Mouse (Mus musculus): ENCODE measurements around the gene Pde11a.

The Pde11a gene

DNA sequence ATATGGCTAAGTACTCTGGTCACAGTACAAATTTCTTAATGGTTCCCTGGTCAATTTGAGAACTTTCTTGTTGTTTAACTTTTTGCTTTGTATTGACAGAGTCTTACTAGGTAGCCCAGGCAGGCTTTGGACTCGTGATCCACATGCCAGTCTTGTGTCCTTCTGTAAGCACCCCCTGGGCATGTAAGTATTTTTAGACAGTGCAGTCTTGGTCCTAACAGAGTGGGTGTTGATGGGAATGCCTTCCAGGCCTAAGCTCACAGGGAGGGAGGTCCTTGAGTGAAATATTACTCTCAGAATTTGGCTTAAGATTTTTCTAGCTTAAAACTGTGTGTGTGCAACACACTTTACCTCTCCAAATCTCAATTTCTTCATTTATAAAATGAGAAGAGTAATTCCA, 153.4 kb downstream of the Pde11a start:
- DNase-seq (ENCODE audit: inconsistent ontology term): no peak

DNA sequence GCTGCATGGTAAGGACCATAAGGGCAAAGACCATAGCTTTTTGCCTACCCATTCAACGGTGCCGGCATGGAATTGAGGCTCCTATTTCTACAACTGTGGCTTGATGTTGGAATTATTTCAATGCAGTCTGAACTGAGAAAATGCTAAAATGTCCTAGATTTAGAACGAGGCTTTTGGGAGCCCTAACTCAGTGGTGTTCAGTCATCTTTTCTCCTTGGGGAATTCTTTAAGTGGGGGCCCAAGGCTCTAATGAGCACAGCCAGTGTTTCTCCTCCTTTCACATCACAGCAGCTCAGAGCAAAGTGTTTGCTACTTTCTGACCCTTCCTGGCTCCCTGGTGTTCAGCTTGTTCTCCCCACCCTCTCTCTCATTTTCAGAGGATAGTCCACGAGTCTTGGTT, 175.8 kb downstream of the Pde11a start:
- no peak for DNase-seq (ENCODE audit: inconsistent ontology term)

DNA sequence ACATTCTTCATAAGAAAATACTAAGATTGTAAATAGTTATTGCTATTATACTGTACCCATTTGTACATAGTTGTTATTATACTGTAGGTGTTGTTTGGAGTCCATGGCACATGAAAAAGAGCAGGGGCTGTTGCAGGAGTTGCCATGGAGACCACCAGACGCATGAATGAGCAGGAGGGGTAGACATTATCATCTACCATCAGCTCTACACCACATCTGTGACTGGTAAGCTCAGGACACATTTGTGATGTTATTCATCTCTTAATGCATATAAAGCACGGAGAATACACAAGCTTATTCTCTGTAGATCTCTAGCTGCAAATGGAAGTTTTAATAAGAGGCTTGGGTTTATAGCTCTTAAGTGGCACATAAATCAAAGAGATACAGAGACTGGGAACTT, 179.6 kb downstream of the Pde11a start:
- DNase-seq (ENCODE audit: inconsistent ontology term): no peak

DNA sequence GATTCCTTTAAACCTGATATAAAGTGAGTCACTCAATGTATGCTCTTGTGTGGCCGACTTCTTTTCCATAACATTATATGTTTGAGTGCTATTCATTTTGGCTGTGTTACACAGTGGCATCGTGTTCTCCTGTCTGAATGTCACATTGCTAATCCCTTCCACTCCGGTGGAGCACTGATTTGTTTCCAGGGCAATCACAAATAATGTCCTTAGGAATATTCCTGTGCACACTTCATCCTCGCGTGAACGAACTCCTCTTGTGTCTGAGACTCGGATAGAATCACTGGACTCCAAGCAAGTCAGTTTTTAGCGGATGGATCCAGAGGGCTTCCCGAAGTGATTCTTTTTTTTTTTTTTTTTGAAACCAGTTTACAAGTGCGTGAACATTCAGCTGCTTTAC, 197.4 kb downstream of the Pde11a start:
- DNase-seq (ENCODE audit: inconsistent ontology term): peak; percentile 19

DNA sequence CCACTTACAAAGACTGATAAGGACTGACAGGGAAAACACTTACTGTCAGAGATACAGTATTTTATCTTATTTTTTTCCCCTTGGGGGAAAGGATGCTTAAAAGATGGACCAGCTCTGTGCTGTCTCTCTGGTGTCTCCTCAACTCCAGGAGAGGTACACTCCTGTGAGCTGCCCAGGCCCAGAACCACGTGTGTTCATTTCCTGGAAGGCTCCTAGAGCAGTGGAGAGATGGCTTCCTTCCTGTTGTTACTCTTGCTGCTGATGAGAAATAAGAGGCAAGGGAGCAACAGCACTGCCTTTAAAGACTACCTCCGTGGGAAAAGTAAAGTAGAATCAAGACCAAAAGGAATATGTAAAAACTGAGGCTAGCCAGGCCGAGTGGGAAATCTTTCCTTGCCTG, 205.6 kb downstream of the Pde11a start:
- DNase-seq (ENCODE audit: inconsistent ontology term): no peak

DNA sequence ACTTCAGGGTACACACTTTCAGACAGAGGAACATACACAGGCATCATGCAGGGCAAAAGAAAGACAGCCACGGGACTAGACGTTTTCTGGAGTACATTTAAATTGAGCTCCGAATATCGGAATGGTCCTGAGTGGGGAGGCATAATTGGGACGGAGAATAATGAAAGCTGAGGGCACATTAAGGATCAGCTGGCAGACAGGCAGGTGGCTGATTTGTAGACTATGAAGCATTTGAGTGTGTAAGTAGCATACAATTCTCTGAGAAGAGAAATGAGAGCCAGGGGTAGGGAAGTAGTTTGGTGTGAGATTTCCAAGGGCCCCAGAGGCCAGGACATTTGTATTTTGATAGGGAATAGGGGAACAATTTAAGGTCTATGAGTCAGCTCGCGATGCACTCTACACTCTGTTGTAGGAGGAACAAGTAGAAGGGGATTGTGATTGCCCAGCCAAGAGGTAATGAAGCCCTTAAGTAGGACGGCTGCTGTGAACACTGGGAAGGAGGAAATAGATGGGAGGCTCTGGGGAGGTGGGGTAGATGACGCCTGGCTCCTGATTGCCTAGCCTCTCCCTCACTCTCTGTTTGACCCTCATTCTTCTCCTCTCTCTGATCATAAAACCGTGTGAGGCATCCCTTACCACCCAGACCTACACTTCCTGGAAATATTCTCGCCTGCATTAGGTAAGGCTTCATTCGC, 208.5 kb downstream of the Pde11a start:
- DNase-seq (ENCODE audit: inconsistent ontology term): no peak

DNA sequence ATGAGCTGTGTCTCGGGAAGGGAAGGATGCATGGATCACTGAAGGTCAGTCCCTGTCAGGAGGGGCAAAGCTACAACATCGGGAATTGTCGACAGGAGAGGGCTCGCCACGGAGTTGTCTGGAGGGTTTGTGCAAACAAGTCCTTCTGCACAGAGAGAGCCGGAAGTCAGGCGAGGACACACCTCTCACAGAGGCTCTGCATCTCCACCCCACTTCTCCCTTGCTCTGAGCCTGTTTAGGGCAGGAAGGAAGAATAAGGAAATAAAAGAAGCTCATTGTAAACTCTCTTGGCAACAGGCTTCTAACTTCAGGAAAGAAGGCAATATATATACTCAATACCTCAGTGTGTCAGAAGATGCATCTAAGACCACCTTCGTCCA, 209.5 kb downstream of the Pde11a start:
- DNase-seq (ENCODE audit: inconsistent ontology term): no peak

DNA sequence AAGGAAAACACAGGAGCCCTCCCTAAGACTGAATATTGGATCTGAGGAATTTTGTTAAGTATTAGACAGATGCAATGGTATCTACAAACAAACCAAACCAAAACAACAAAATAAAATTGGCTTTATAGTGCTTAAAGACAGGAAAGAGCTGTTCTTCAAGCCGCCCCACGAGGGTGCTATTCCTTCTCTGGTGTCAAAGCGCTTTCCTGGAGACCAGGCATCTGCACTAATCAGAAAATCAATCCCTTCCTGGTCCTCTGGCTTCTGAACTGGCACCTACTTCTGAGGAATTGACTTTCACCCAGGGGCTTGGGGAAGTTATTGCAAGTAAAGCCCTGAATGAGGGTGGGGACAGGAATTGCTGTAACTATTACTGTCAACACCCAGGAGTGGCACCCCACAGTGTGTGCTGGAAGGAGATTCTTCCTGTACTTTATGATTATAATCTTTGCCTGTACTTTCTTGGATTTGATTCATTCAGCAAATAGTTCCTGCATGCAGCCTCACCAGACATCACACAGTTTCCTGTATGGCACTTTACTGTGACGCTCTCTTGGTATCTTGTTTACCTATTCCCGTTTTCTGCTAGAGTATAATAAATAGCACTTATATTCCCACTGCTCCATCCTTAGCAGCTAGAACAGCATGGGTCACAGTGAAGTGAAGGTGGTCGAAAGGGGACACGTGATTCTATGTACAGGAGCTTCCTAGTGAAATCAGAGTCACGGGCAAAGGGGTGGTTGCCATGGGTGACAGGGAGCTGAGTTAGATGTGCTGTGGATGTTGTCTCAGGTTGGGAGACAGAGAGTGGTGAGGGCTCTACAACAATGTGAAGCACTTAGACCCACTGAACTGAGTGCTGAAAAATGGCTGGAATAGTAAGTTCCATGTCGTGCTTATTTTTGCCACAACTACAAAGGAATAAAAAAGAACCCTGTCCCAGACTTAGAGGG, 210.2 kb downstream of the Pde11a start:
- peak; percentile 32 for DNase-seq (ENCODE audit: inconsistent ontology term)

DNA sequence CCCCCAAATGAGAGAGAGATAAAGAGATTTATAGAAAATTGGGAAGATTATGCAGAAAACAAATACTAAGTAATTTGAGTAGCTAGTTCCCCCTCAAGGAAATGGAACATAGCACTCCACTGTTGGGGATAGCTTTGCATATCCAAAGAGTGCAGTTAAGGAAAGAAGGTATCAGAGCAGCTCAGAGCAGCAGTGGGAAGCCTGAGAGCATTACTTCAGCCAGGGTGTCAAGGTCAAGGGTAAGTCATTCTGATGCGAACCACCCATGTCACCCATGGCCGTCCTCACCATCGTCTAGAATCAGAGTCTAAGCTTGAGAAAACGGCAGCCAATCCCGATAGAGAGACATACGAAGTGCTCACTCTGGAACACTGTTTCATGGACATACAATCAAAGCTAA, 211.9 kb downstream of the Pde11a start:
- DNase-seq (ENCODE audit: inconsistent ontology term): no peak

DNA sequence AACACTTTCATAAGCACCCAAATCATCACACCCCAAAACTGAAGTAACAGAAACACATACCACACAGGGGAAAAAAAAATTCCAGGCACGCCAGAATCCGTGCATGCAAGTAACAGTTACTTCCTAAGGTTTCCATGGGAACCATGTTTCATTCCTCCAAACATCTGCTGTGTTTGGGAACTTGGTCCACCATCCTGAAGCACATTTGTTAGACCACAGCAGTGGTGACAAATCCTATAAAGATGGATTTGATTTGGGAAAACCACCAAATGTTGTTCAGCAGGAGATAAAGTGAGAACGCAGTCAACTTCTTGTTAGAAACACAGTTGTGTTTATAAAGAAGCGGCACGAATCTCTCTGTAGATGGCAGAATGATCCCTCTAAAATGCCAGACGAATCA, 213.8 kb downstream of the Pde11a start:
- no peak for DNase-seq (ENCODE audit: inconsistent ontology term)

DNA sequence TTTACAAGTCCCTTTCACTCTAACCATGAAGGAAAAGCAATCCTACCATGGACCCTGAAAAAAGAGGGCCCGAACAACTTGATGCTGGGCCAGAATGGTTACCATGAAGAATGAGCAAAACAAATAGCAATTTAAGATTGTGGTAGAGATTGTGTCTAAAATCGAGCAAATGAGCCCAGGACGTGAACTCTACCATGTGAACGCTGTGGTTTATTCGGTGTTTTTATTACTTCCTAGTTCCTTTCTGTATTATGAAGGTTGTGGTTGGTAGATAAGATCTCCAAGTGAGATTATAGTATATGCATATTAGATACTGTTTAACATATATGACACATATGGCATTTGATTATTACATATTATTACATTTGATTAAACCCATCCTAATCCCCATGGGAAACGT, 216.4 kb downstream of the Pde11a start:
- DNase-seq (ENCODE audit: inconsistent ontology term): no peak

DNA sequence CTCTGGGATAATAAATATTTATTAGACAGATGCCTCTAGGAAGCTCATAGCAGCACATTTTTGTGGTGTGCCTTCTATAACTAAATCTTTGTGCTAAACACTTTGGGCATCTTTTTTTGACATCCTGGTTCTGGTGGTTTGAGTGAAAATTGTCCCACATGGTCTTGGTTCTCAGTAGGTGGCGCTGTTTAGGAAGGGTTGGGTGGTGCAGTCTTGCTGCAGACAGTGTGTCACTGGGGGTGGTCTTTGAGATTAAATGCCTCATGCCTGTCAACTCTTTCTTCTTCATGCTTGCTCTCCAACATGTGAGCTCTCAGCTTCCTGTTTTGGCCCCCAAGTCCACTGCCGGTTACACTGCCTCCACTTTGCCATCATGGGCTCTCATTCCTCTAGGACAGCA, 218.7 kb downstream of the Pde11a start:
- DNase-seq (ENCODE audit: inconsistent ontology term): no peak

DNA sequence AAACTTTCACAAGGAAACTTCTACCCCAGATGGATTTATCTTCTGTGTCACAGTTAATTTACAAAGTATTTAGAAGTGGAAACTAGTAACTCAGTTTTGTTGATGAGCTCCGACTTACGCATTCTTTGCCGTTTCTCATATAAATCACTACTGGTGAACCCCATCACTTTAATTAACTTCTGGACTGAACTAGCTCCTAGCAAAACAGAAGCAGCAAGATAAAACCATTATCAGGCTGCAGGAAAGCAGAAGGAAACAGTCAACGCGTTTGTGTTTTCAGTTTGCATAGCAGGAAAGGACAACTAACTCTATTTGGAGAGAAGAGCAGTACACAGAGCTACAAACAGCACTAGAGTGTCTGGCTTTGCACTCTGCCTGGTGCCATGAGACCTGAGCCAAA, 220.1 kb downstream of the Pde11a start:
- DNase-seq (ENCODE audit: inconsistent ontology term): no peak

DNA sequence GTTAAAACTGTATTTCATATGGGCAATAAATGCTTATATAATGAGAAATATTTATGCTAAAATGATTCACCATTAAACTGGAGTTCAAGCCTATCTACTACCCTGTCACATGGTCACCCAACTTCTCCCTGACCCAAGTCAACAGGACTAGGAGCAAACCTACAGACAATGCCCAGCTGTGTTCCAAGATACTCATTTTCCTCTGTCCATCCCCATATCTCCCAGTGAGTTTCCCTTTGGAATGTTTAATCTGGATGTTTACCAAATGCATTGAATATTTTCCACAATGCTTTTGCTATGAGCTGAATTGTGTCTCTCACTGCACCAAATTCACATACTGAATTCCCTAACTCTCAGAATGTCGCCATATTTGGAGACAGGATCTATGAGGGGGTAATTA, 221.4 kb downstream of the Pde11a start:
- DNase-seq (ENCODE audit: inconsistent ontology term): peak; percentile 76

DNA sequence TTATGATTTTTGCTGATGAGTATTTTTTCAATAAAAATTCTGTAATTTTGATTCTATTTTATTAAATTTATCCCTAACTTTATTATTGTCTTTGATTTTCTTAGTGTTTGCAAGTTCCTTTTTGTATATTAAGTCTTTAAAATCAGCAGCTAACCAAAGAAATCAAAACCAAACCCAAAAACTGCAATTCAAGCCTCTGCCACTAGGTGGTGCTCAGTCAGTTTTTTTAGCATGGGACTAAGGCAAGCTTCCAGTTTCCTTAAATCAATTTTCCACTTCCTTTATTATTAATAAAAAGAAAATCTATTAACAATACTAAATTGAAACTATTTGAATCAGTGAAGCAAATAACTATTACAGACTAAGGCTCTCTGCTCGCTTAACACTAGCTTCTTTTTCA, 222.9 kb downstream of the Pde11a start:
- peak; percentile 47 for DNase-seq (ENCODE audit: inconsistent ontology term)

DNA sequence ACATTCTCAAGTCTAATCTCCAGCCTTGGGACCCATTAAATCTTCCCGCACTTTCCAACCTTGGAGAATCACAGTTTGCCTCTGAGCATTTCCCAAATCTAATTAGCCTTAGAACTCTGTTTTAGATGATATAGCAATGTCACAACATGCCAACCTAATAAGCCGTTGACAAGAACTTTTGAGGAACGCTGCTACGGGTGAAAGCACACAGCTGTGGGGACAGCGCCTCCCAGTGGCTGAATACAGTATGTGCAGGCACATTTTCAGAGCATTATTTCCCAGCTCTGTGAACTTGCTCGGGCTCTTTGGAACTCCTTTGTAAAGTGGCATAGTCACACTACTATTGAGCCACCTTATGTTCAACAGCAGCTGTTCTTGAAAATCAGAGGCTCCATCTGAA, 223.8 kb downstream of the Pde11a start:
- peak; percentile 14 for DNase-seq (ENCODE audit: inconsistent ontology term)

DNA sequence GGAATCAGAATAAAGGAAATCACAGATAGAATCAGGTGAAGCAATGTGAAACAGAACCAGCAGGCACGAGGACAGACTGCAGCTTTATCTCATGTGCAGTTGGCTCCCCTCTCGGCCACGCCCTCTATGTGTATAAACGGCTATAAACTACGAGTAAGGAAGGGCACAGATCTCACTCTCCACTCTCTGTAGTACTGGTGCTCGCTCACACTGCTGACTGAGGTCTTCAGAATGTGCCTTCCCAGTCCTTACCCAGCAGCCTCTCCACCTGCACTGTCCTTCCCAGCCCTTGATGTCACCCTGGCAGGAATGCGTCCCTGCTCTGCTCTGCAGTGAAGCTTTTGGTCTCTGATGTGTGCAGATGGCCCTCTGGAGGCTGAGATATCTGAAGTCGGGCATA, 228.9 kb downstream of the Pde11a start:
- DNase-seq (ENCODE audit: inconsistent ontology term): no peak

DNA sequence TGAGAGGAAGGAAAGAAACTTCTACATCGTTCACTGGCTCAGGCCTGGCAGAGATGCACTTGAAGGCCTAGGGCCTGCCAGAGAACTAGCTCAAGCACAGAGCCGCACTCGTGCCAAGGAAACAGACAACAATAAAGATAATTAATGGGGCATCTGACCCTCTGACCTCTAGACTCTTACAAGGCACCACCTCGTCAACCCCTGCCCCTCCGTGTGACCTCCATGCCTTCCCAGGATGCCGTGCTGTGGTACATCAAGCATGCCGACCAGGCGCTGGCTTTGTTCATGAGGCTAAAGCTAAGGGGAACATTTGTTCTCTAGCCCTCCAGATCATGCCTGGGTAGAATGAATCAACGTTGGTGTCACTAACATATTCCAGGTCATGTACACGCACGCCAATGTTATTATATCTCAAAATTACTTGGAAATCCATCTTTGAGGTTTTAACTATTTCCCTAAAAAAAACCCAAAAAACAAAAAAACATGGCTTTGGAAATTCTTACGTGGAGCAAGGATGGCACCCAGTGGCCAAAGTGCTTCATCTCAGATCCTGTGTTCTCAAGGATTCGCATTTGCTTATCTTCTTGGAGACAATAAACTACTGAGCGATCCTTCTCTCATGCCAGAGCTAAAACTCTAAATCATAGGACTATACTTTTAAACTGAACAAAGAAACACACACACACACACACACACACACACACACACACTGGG, 236.5 kb downstream of the Pde11a start:
- DNase-seq (ENCODE audit: inconsistent ontology term): peak; percentile 13

DNA sequence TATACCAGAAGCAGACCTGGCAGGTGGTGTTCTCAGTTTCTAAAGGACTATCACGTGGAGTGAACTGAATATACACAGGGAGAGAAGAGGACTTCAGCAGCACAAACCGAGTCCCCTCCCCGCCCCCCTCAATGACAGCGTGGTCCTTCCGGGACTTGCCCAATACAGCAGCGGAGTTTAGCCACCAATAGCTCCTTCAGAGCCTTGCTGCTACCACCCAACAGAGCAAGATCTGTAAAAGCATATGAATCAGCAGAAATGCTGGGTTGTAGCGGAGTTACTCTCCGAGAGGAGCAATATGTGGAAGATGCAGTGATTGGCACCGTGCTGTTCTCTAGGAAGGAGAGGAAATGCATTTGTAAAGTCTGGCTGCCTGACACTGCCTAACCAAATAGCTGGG, 238.0 kb downstream of the Pde11a start:
- no peak for DNase-seq (ENCODE audit: inconsistent ontology term)

DNA sequence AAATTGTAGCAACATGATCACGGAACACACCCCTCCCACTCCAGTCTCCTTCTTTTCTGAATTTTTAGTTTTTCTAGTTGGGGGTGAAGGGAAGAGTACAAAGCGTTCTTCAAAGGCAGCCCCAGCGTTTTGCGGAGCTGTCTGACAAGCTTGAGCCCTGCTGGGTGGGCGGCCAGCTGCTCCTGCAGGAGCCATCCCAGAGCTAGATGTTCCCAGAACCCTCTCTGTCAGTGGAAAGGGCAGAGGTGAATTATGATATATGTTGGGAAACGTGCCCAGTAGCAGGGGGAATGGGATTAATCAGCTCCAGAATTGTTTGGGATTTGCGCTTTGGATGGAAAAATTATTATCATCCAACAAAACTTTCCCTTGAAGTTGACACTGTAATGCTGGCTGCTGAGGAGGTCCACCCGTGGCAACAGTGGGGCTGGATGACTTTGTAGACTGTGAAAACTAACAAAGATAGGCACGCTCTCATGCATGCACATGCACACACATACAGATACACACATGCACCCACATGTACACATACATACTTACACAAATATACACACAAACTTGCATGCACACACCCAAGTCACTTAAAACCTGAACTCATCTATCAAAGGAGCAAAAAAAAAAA, 238.7 kb downstream of the Pde11a start:
- no peak for DNase-seq (ENCODE audit: inconsistent ontology term)

DNA sequence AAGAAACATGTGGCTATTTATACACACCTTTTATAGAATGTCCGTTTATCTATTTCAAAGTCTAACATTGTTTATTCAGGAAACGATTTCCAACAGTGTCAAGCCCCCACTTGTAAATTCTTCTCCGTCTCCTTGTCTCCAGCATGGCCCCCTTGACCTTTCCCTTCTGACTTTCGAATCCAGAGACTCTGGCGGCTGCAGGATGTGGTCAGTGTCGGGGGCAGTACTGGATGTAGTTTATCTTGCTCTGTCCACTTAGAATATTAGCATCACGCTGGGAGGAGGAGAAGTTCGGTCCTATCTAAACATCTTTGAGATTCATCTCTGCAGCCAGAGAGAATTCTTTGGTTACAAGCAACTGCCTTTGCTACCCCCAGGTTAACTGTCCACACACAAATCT, 240.2 kb downstream of the Pde11a start:
- DNase-seq (ENCODE audit: inconsistent ontology term): no peak

DNA sequence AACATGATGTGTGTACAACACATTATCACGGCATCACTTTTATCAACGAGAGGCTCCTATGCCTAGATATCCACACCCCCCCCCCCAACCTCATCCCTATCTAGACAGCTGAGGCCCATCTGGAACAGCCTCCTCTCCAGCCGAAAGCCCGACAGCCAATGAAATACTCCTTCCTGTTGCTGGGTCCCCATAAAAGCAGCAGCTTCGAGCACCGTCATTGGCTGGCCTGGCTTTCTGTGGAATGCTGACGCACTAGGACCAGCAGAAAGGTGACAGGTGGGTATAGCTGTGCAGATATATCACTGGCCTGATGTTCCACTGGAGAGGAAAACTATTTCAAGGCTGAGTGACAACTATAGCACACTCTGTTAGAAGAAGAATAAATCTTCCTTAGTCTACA, 240.7 kb downstream of the Pde11a start:
- no peak for DNase-seq (ENCODE audit: inconsistent ontology term)
